Mouse (Mus musculus) embryonic facial prominence, embryonic 12.5 days (tissue): Measurements from ENCODE around the gene Dgkd. TPM values are rescaled to one million over a fixed set of nuclear protein-coding genes. Genes with fewer than 3 reads are reported as not detected.

Experiments used
- ATAC-seq: fragments of 200-750 bp; cut with Nextera tagmentation; 2 replicates; pipeline ENCODE4 v1.8.0; 2017; ENCODE audit not compliant: insufficient number of reproducible peaks, insufficient read depth, low FRiP score, low TSS enrichment
- H3K27ac ChIP-seq: fragments of 300-500 bp; sonication (generic); 2 replicates; pipeline ENCODE4 v1.5.1; 2016; ENCODE audit warnings: mild to moderate bottlenecking
- H3K27me3 ChIP-seq: fragments of 300-500 bp; sonication (generic); 2 replicates; pipeline ENCODE4 v1.6.1; 2016; ENCODE audit warnings: mild to moderate bottlenecking, moderate library complexity
- H3K36me3 ChIP-seq: fragments of 300-500 bp; sonication (generic); 2 replicates; pipeline ENCODE4 v1.6.1; 2016; ENCODE audit warnings: mild to moderate bottlenecking
- H3K4me1 ChIP-seq: fragments of 300-500 bp; sonication (generic); 2 replicates; pipeline ENCODE4 v1.6.1; 2016
- H3K4me2 ChIP-seq: fragments of 300-500 bp; sonication (generic); replicated peaks from 2 replicates; pipeline ENCODE4 v1.6.1; 2016; ENCODE audit warnings: mild to moderate bottlenecking, moderate library complexity
- H3K4me3 ChIP-seq: fragments of 300-500 bp; sonication (generic); 2 replicates; pipeline ENCODE4 v1.5.1; 2016; ENCODE audit warnings: mild to moderate bottlenecking
- H3K9ac ChIP-seq: fragments of 300-500 bp; sonication (generic); 2 replicates; pipeline ENCODE4 v1.6.1; 2016; ENCODE audit warnings: mild to moderate bottlenecking, moderate library complexity
- H3K9me3 ChIP-seq: fragments of 300-500 bp; sonication (generic); 2 replicates; pipeline ENCODE4 v1.6.1; 2016; ENCODE audit warnings: mild to moderate bottlenecking, moderate library complexity
- WGBS: fragments of 180-500 bp; shearing (Covaris S2); methylation state at CpG from one replicate; pipeline ENCODE4 v1.1.7; 2016; 5-methylcytosine and 5-hydroxymethylcytosine counted together
- polyA plus RNA-seq: library from polyadenylated mRNA; unstranded; fragments of >200 nt; fragmentation: Nextera tagmentation; extraction: Ambion mirVana; gene quantifications from 2 replicates; pipeline ENCODE4 v1.2.1, GENCODE M21; 2016

The Dgkd gene
- polyA plus RNA-seq, 1 experiment from 2014 or later: 37.9 TPM

- H3K4me3 ChIP-seq: no peak overlapping the region
- no peak overlapping the region for H3K4me2 ChIP-seq
- no peaks in the 10 kb centered on the region for H3K36me3 ChIP-seq
- no peaks in the 10 kb centered on the region for H3K9me3 ChIP-seq
- no peaks in the 10 kb centered on the region for H3K27me3 ChIP-seq
- H3K9ac ChIP-seq: no peak overlapping the region
- H3K27ac ChIP-seq: no peak overlapping the region
- 0 out of 2 replicates have a peak, but pooled peaks cover 15% of the 10 kb centered on the region for H3K4me1 ChIP-seq
- no peak for ATAC-seq
Observed at GRCm38 (mm10) chr1:87871546-87871945, 18.5 kb downstream of the Dgkd start.

GRCm38 (mm10) chr1:87873081-87873480 lies 20.0 kb downstream of the Dgkd start:
- H3K4me1 ChIP-seq: peaks cover 27% of the 10 kb centered on the region; the same call in 1 of the 2 replicates
- no peaks in the 10 kb centered on the region for H3K27me3 ChIP-seq
- H3K27ac ChIP-seq: no peak overlapping the region
- no peak overlapping the region for H3K4me2 ChIP-seq
- no peak overlapping the region for H3K9ac ChIP-seq
- no peak for ATAC-seq
- H3K36me3 ChIP-seq: no peaks in the 10 kb centered on the region
- H3K4me3 ChIP-seq: no peak overlapping the region
- H3K9me3 ChIP-seq: no peaks in the 10 kb centered on the region

GRCm38 (mm10) chr1:87876065-87876464 lies 23.0 kb downstream of the Dgkd start:
- Histone ChIP-seq H3K4me2 (no peak overlapping the region), H3K9ac (no peak overlapping the region), H3K4me1 (peaks cover 34% of the 10 kb centered on the region; the same call in 1 of the 2 replicates), H3K27me3 (no peaks in the 10 kb centered on the region), H3K4me3 (no peak overlapping the region), H3K36me3 (0 out of 2 replicates have a peak, but pooled peaks cover 4% of the 10 kb centered on the region), H3K9me3 (no peaks in the 10 kb centered on the region), H3K27ac (no peak overlapping the region)
- 93% methylated on average over 1 of the region's 1 CpGs for WGBS
- no peak for ATAC-seq

GRCm38 (mm10) chr1:87877552-87878283 lies 24.6 kb downstream of the Dgkd start:
- ATAC-seq: no peak
- Histone ChIP-seq H3K9ac (no peak overlapping the region), H3K4me3 (no peak overlapping the region), H3K9me3 (no peaks in the 10 kb centered on the region), H3K27ac (peak overlapping the region; percentile 60), H3K4me2 (no peak overlapping the region), H3K4me1 (peaks cover 30% of the 10 kb centered on the region; the same call in 1 of the 2 replicates), H3K27me3 (no peaks in the 10 kb centered on the region), H3K36me3 (0 out of 2 replicates have a peak, but pooled peaks cover 4% of the 10 kb centered on the region)
- WGBS: 71% methylated on average over 9 of the region's 9 CpGs

DNA sequence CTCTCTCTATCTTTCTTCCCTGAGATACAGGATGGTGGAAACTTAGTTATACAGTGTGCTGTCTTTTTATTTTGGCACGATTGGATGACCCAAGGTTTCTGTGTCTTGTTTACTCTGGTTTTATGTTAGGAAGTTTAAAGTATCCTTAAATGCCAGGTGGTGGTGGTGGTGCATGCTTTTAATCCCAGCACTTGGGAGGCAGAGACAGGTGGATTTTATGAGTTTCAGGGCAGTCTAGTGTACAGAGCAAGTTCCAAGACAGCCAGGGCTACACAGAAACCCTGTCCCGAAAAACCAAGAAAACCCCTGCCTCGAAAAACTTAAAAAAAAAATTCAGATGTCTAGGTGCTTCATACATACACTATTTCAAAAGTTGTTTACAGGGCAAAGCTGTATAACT lies 25.9 kb downstream of the Dgkd start:
- Histone ChIP-seq H3K9ac (no peak overlapping the region), H3K4me1 (peaks cover 30% of the 10 kb centered on the region; the same call in 1 of the 2 replicates), H3K9me3 (no peaks in the 10 kb centered on the region), H3K27ac (no peak overlapping the region), H3K4me3 (no peak overlapping the region), H3K4me2 (no peak overlapping the region), H3K36me3 (0 out of 2 replicates have a peak, but pooled peaks cover 6% of the 10 kb centered on the region), H3K27me3 (no peaks in the 10 kb centered on the region)
- ATAC-seq: no peak
- WGBS: 88% methylated on average over 3 of the region's 3 CpGs

- ATAC-seq: peak; percentile 15; the same call in 1 of the 2 replicates
- no peaks in the 10 kb centered on the region for H3K9me3 ChIP-seq
- no peak overlapping the region for H3K4me2 ChIP-seq
- H3K4me3 ChIP-seq: no peak overlapping the region
- no peak overlapping the region for H3K9ac ChIP-seq
- H3K27ac ChIP-seq: 0 out of 2 replicates have a peak overlapping the region, but pooled peaks have one; percentile 26
- no peaks in the 10 kb centered on the region for H3K27me3 ChIP-seq
- H3K4me1 ChIP-seq: peaks cover 26% of the 10 kb centered on the region; the same call in 1 of the 2 replicates
- 0 out of 2 replicates have a peak, but pooled peaks cover 11% of the 10 kb centered on the region for H3K36me3 ChIP-seq
- WGBS: 54% methylated on average over 3 of the region's 3 CpGs
Observed at GRCm38 (mm10) chr1:87879494-87880325, 26.6 kb downstream of the Dgkd start.

GRCm38 (mm10) chr1:87880326-87880627 lies 27.2 kb downstream of the Dgkd start:
- 0 out of 2 replicates have a peak overlapping the region, but pooled peaks have one; percentile 26 for H3K27ac ChIP-seq
- H3K4me3 ChIP-seq: no peak overlapping the region
- H3K4me2 ChIP-seq: no peak overlapping the region
- H3K9me3 ChIP-seq: no peaks in the 10 kb centered on the region
- H3K27me3 ChIP-seq: no peaks in the 10 kb centered on the region
- no peak for ATAC-seq
- peaks cover 26% of the 10 kb centered on the region; the same call in 1 of the 2 replicates for H3K4me1 ChIP-seq
- no peak overlapping the region for H3K9ac ChIP-seq
- 0 out of 2 replicates have a peak, but pooled peaks cover 11% of the 10 kb centered on the region for H3K36me3 ChIP-seq
- 88% methylated on average over 6 of the region's 6 CpGs for WGBS

DNA sequence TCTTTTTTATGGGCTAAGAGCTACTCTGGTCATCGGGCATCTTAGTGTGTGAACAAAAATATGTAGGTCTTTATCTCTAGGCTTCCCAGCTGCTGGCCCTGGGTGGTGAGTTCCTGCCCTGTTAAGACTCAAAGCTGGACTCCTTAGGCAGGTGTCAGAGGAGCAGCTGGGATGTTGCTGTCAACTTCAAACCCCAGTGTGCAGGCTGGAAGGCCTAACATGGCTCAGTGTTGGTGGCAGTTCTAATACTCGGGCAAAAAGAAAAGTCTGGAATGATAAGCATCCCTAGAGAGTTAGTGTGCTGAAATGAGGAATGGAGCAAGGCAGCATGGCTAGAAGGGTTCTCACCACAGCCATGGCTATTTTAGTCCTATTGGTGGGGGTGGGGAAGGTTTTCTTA lies 27.8 kb downstream of the Dgkd start:
- Histone ChIP-seq H3K9ac (no peak overlapping the region), H3K4me2 (no peak overlapping the region), H3K27me3 (no peaks in the 10 kb centered on the region), H3K27ac (no peak overlapping the region), H3K4me1 (peaks cover 26% of the 10 kb centered on the region; the same call in 1 of the 2 replicates), H3K4me3 (no peak overlapping the region), H3K36me3 (0 out of 2 replicates have a peak, but pooled peaks cover 11% of the 10 kb centered on the region), H3K9me3 (no peaks in the 10 kb centered on the region)
- 78% methylated on average over 2 of the region's 2 CpGs for WGBS
- no peak for ATAC-seq

- Histone ChIP-seq H3K9me3 (no peaks in the 10 kb centered on the region), H3K9ac (no peak overlapping the region), H3K27me3 (no peaks in the 10 kb centered on the region), H3K36me3 (0 out of 2 replicates have a peak, but pooled peaks cover 11% of the 10 kb centered on the region), H3K4me2 (no peak overlapping the region), H3K4me3 (no peak overlapping the region), H3K27ac (no peak overlapping the region), H3K4me1 (peaks cover 26% of the 10 kb centered on the region; the same call in 1 of the 2 replicates)
- no peak for ATAC-seq
- 74% methylated on average over 4 of the region's 4 CpGs for WGBS
Observed at GRCm38 (mm10) chr1:87881726-87882125, 28.6 kb downstream of the Dgkd start.

- no peak for ATAC-seq
- H3K27ac ChIP-seq: no peak overlapping the region
- H3K4me3 ChIP-seq: no peak overlapping the region
- H3K4me1 ChIP-seq: peaks cover 19% of the 10 kb centered on the region; the same call in 1 of the 2 replicates
- no peaks in the 10 kb centered on the region for H3K9me3 ChIP-seq
- no peak overlapping the region for H3K4me2 ChIP-seq
- no peaks in the 10 kb centered on the region for H3K27me3 ChIP-seq
- H3K9ac ChIP-seq: no peak overlapping the region
- 0 out of 2 replicates have a peak, but pooled peaks cover 11% of the 10 kb centered on the region for H3K36me3 ChIP-seq
Observed at GRCm38 (mm10) chr1:87882554-87882953, 29.5 kb downstream of the Dgkd start.

DNA sequence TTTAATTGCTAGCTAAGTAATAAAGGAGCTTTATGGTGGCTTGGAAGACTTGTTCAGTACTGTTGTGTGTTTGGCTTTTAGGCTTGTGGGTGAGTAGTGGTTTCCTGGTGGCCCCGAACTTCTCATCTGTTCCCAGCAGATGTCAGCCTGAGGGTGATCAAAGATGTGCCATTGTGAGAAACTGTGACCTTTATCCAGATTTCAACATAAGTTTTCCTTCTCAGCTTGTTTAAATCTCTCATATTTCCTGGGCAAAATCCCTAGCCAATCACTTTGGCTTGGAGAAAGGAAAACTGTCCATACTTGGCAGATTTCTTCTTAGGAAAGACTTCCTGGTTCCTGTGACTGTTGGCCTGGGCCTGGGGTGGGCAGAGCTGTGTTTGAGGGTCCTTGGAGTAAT lies 37.9 kb downstream of the Dgkd start:
- no peaks in the 10 kb centered on the region for H3K9me3 ChIP-seq
- no peaks in the 10 kb centered on the region for H3K36me3 ChIP-seq
- no peak overlapping the region for H3K9ac ChIP-seq
- no peaks in the 10 kb centered on the region for H3K4me1 ChIP-seq
- no peak overlapping the region for H3K27ac ChIP-seq
- 71% methylated on average over 1 of the region's 1 CpGs for WGBS
- ATAC-seq: no peak
- H3K4me2 ChIP-seq: no peak overlapping the region
- no peaks in the 10 kb centered on the region for H3K27me3 ChIP-seq
- no peak overlapping the region for H3K4me3 ChIP-seq
